Mouse (Mus musculus): Measurements from ENCODE around the gene Tcf7. TPM values are rescaled to one million over a fixed set of nuclear protein-coding genes. Genes with fewer than 3 reads are reported as not detected.

The Tcf7 gene
- polyA plus RNA-seq, 1 experiment from 2014 or later, result 52.6 TPM

- Histone ChIP-seq H3K4me3 (no peak overlapping the region), H3K4me2 (no peak overlapping the region), H3K27ac (no peak overlapping the region), H3K4me1 (no peaks in the 10 kb centered on the region), H3K36me3 (no peaks in the 10 kb centered on the region), H3K9ac (no peak overlapping the region), H3K27me3 (no peaks in the 10 kb centered on the region), H3K9me3 (no peaks in the 10 kb centered on the region)
- WGBS, result 42% methylated on average over 4 of the region's 4 CpGs
- ATAC-seq (ENCODE audit: borderline replicate concordance, extremely low read depth, low FRiP score, low TSS enrichment), result no peak
These were observed 22.5 kb upstream of the Tcf7 start for GRCm38 (mm10) chr11:52305266-52305665.

- Histone ChIP-seq H3K4me3 (no peak overlapping the region), H3K4me2 (no peak overlapping the region), H3K27me3 (no peaks in the 10 kb centered on the region), H3K27ac (no peak overlapping the region), H3K9ac (no peak overlapping the region), H3K36me3 (no peaks in the 10 kb centered on the region), H3K9me3 (no peaks in the 10 kb centered on the region), H3K4me1 (no peaks in the 10 kb centered on the region)
- WGBS, result 87% methylated on average over 3 of the region's 3 CpGs
- no peak for ATAC-seq (ENCODE audit: borderline replicate concordance, extremely low read depth, low FRiP score, low TSS enrichment)
These were observed 19.9 kb upstream of the Tcf7 start for GRCm38 (mm10) chr11:52302668-52303067.

GRCm38 (mm10) chr11:52299687-52300086, 16.9 kb upstream of the Tcf7 start:
- WGBS, result 68% methylated on average over 7 of the region's 7 CpGs
- Histone ChIP-seq H3K27ac (no peak overlapping the region), H3K9ac (no peak overlapping the region), H3K4me1 (no peaks in the 10 kb centered on the region), H3K9me3 (no peaks in the 10 kb centered on the region), H3K4me3 (no peak overlapping the region), H3K27me3 (no peaks in the 10 kb centered on the region), H3K36me3 (no peaks in the 10 kb centered on the region), H3K4me2 (no peak overlapping the region)
- no peak for ATAC-seq (ENCODE audit: borderline replicate concordance, extremely low read depth, low FRiP score, low TSS enrichment)

- no peaks in the 10 kb centered on the region for H3K36me3 ChIP-seq
- no peak overlapping the region for H3K4me2 ChIP-seq
- H3K4me3 ChIP-seq, result no peak overlapping the region
- ATAC-seq (ENCODE audit: borderline replicate concordance, extremely low read depth, low FRiP score, low TSS enrichment), result no peak
- H3K9me3 ChIP-seq, result no peaks in the 10 kb centered on the region
- no peak overlapping the region for H3K27ac ChIP-seq
- H3K9ac ChIP-seq, result no peak overlapping the region
- WGBS, result 70% methylated on average over 9 of the region's 9 CpGs
- no peaks in the 10 kb centered on the region for H3K4me1 ChIP-seq
- no peaks in the 10 kb centered on the region for H3K27me3 ChIP-seq
These were observed 16.1 kb upstream of the Tcf7 start for GRCm38 (mm10) chr11:52298955-52299354.

- Histone ChIP-seq H3K36me3 (no peaks in the 10 kb centered on the region), H3K9ac (no peak overlapping the region), H3K4me2 (no peak overlapping the region), H3K27ac (no peak overlapping the region), H3K9me3 (no peaks in the 10 kb centered on the region), H3K4me3 (no peak overlapping the region), H3K4me1 (no peaks in the 10 kb centered on the region), H3K27me3 (no peaks in the 10 kb centered on the region)
- whole genome bisulfite sequencing, result 11% methylated on average over 9 of the region's 9 CpGs
- ATAC-seq (ENCODE audit: borderline replicate concordance, extremely low read depth, low FRiP score, low TSS enrichment), result peak; percentile 78; the same call in 1 of the 2 replicates
These were observed 14.5 kb upstream of the Tcf7 start for GRCm38 (mm10) chr11:52297352-52297751.

DNA sequence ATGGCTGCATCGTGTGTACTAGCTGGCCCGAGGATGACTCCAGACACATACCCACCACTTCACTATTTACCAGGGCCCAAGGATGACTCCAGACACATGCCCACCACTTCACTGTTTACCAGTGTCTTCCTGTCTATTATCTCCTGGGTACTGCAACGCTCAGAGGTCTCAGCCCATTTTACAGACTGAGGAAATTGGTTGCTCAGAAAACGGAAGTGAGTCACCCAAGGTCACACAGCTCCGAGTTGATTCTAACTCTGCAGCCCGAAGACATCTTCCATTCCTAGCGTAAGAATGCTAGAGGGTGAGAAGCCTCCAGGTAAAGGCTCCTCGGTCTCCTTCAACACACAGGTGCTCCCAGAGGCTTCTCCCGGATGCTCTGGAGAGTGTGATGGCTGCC, 11.3 kb upstream of the Tcf7 start:
- WGBS, result 76% methylated on average over 9 of the region's 9 CpGs
- Histone ChIP-seq H3K4me1 (no peaks in the 10 kb centered on the region), H3K4me3 (no peak overlapping the region), H3K4me2 (no peak overlapping the region), H3K9me3 (no peaks in the 10 kb centered on the region), H3K27ac (no peak overlapping the region), H3K36me3 (no peaks in the 10 kb centered on the region), H3K9ac (no peak overlapping the region), H3K27me3 (no peaks in the 10 kb centered on the region)
- no peak for ATAC-seq (ENCODE audit: borderline replicate concordance, extremely low read depth, low FRiP score, low TSS enrichment)

DNA sequence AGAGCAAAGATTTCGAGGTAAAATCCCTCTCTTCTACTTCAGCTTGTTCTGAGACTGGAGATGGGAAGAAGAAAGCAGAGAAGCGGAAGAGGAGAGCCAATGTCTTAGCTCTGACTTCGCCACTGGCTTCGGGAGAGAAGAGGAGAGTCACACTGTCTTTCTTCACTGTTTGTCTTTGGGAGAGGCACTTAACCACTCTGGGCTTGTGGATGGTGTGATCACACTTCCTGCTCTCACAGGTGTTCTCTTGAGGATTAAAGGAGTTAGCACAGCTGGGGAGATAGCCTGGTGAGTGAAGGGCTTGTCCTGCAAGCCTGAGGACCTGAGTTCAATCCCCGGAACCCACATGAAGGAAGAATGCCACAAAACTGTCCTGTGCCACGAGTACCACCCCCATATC, 10.1 kb upstream of the Tcf7 start:
- Histone ChIP-seq H3K4me3 (no peak overlapping the region), H3K9me3 (no peaks in the 10 kb centered on the region), H3K27ac (no peak overlapping the region), H3K36me3 (no peaks in the 10 kb centered on the region), H3K27me3 (no peaks in the 10 kb centered on the region), H3K4me2 (no peak overlapping the region), H3K4me1 (no peaks in the 10 kb centered on the region), H3K9ac (no peak overlapping the region)
- no peak for ATAC-seq (ENCODE audit: borderline replicate concordance, extremely low read depth, low FRiP score, low TSS enrichment)
- WGBS, result 55% methylated on average over 6 of the region's 6 CpGs

GRCm38 (mm10) chr11:52292346-52292745, 9.5 kb upstream of the Tcf7 start:
- 68% methylated on average over 7 of the region's 7 CpGs for WGBS
- Histone ChIP-seq H3K4me3 (no peak overlapping the region), H3K9ac (no peak overlapping the region), H3K36me3 (no peaks in the 10 kb centered on the region), H3K4me2 (no peak overlapping the region), H3K27me3 (no peaks in the 10 kb centered on the region), H3K27ac (no peak overlapping the region), H3K4me1 (no peaks in the 10 kb centered on the region), H3K9me3 (no peaks in the 10 kb centered on the region)
- ATAC-seq (ENCODE audit: borderline replicate concordance, extremely low read depth, low FRiP score, low TSS enrichment), result no peak

DNA sequence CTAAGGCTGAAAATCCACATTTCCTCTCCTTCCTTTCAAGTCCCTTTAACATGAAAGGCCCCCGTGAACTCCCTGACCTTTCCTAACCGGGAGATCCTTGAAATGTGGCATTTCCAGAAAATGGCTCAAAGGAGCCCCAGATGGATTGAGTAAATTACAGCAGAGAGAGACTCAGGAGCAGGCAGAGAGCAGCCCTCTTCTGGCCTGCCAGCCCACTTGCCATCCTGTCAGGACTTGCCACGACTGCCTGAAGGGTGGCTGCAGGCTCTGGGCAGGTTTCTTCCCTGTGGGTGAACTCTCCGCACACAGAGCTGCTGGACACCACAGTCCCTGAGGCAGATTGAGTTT, 4.1 kb upstream of the Tcf7 start:
- Histone ChIP-seq H3K27ac (no peak overlapping the region), H3K4me1 (peaks cover 36% of the 10 kb centered on the region), H3K36me3 (no peaks in the 10 kb centered on the region), H3K9ac (no peak overlapping the region), H3K9me3 (no peaks in the 10 kb centered on the region), H3K4me2 (no peak overlapping the region), H3K27me3 (no peaks in the 10 kb centered on the region), H3K4me3 (no peak overlapping the region)
- 20% methylated on average over 4 of the region's 4 CpGs for WGBS
- ATAC-seq (ENCODE audit: borderline replicate concordance, extremely low read depth, low FRiP score, low TSS enrichment), result no peak

DNA sequence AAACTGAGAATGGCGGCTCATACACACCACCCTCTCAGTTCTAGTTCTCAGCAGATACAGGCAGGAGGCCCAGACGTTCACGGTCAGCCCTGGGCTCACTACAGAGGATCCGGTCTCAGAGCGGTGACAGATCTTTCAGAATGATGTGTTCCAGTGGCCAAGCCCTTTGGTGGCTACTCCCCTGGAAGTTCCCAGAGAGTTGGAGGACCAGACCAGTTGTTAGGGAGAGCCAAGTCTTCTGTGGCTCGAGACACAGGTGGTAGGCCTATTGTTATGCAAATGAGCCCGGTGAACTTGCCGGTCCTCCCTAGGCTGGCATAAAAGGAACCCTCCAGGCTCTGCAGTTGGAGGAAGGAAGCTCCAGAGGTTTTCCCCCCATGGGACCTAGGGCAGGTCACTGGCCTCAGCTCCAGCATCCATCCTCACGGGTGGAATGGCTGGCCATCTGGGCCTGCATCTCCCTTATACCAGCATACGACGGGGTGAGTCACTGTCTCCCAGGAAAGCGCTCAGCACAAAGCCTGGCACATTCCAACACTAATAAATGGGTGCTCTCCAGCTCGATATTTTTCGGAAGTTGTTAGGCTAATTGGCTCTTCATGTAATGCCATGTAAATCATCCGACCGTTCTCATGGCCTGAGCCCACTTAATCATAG, 3.6 kb upstream of the Tcf7 start:
- H3K27me3 ChIP-seq, result no peaks in the 10 kb centered on the region
- peaks cover 41% of the 10 kb centered on the region for H3K4me1 ChIP-seq
- no peak overlapping the region for H3K4me2 ChIP-seq
- H3K4me3 ChIP-seq, result no peak overlapping the region
- ATAC-seq (ENCODE audit: borderline replicate concordance, extremely low read depth, low FRiP score, low TSS enrichment), result no peak
- 35% methylated on average over 16 of the region's 16 CpGs for WGBS
- no peaks in the 10 kb centered on the region for H3K36me3 ChIP-seq
- H3K9me3 ChIP-seq, result no peaks in the 10 kb centered on the region
- no peak overlapping the region for H3K9ac ChIP-seq
- H3K27ac ChIP-seq, result no peak overlapping the region

DNA sequence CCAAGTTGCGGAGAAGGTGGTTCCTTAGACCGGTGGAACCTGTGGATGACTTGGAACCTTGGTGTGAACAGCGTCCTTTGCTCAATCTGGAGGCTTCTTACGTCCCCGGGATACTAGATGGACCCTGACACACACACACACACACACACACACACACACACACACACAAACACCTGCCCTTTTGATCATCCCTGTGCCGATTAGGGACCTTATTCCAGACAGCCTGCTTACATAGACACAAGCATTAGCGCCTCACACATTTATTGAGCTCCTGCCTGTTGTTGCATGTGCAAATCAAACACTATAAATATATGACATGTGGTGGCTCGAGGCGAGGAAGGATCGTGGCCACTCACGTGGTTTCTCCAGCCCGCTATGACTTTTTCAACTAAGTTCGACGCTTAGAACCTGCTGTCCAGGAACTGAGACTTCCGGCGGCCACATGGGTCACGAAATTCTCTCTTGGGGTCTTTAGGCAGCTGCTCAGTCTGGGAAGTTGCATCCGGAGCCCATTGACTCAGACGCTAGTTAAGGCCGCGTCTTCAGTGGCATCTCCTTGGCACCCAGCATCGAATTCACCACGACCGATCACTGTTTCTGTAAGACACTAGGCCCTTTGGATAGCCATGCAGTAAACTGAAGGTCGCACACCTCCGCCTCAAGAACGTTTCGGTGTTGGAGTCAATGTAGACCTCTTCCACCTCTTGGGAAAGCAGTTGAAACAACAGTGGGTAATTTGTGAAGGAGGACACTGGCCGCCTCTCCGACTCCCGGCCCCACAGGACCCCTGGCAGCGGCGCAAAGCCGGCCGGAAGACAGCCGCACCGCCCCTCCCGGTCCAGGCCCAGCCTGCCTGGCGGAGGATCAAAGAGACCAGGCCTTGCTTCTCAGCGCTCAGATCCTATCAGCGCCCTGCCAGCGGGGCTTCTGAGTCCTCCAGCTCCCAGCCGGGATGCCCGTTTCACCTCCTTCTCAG, 1.1 kb upstream of the Tcf7 start:
- Histone ChIP-seq H3K36me3 (peaks cover 10% of the 10 kb centered on the region; the same call in 1 of the 2 replicates), H3K27me3 (no peaks in the 10 kb centered on the region), H3K27ac (peak overlapping the region; percentile 79), H3K9me3 (no peaks in the 10 kb centered on the region), H3K4me3 (peak overlapping the region; percentile 81), H3K4me1 (peaks cover 52% of the 10 kb centered on the region), H3K4me2 (peak overlapping the region; percentile 93), H3K9ac (peak overlapping the region; percentile 21; the same call in 1 of the 2 replicates)
- peak; percentile 65; the same call in 1 of the 2 replicates for ATAC-seq (ENCODE audit: borderline replicate concordance, extremely low read depth, low FRiP score, low TSS enrichment)
- 7% methylated on average over 44 of the region's 44 CpGs for WGBS

- Histone ChIP-seq H3K36me3 (peaks cover 10% of the 10 kb centered on the region; the same call in 1 of the 2 replicates), H3K9me3 (no peaks in the 10 kb centered on the region), H3K27me3 (no peaks in the 10 kb centered on the region), H3K27ac (peak overlapping the region; percentile 79), H3K9ac (peak overlapping the region; percentile 76), H3K4me2 (peak overlapping the region; percentile 93), H3K4me3 (peak overlapping the region; percentile 81), H3K4me1 (peaks cover 52% of the 10 kb centered on the region)
- ATAC-seq (ENCODE audit: borderline replicate concordance, extremely low read depth, low FRiP score, low TSS enrichment), result peak; percentile 23; the same call in 1 of the 2 replicates
- WGBS, result 1% methylated on average over 19 of the region's 19 CpGs
These were observed 417 bp downstream of the Tcf7 start for GRCm38 (mm10) chr11:52282420-52282773.

All from lung, embryonic 15.5 days (tissue).